Mouse (Mus musculus) naive thymus-derived CD4-positive, alpha-beta T cell, adult 2 months (primary cell): ENCODE data around the gene Gnptab.
"Not testable (repeated sequence)": the region's sequence is repeated elsewhere in the genome, so short reads cannot be mapped to it uniquely, and the experiment has no call there.

Experiments
- DNase-seq: peaks from one replicate; pipeline ENCODE4 v3.0.0-alpha.2; 2011; ENCODE audit warnings: low read depth

Gene Gnptab

GRCm38 (mm10) chr10:88417686-88418085, 38.8 kb downstream of the Gnptab start:
- no peak for DNase-seq

- DNase-seq: no peak
These were observed 41.2 kb downstream of the Gnptab start for GRCm38 (mm10) chr10:88420141-88420541.

- peak; percentile 31 for DNase-seq
These were observed 41.9 kb downstream of the Gnptab start for GRCm38 (mm10) chr10:88420655-88421435.

GRCm38 (mm10) chr10:88426158-88426816, 47.4 kb downstream of the Gnptab start:
- peak; percentile 81 for DNase-seq

GRCm38 (mm10) chr10:88426896-88427295, 48.0 kb downstream of the Gnptab start:
- DNase-seq: no peak

GRCm38 (mm10) chr10:88427998-88428397, 49.1 kb downstream of the Gnptab start:
- peak; percentile 21 for DNase-seq

GRCm38 (mm10) chr10:88441224-88441623, 62.3 kb downstream of the Gnptab start:
- DNase-seq: no peak

- DNase-seq: no peak
These were observed 72.3 kb downstream of the Gnptab start for GRCm38 (mm10) chr10:88451221-88451620.

GRCm38 (mm10) chr10:88451990-88452389, 73.1 kb downstream of the Gnptab start:
- DNase-seq: no peak

GRCm38 (mm10) chr10:88457816-88458215, 78.9 kb downstream of the Gnptab start:
- DNase-seq: no peak

GRCm38 (mm10) chr10:88459502-88459992, 80.6 kb downstream of the Gnptab start, which contains the start of gene Sycp3:
Gene Sycp3, plus strand, starts transcription at chr10:88459569.
- no peak for DNase-seq

GRCm38 (mm10) chr10:88460122-88460820, 81.3 kb downstream of the Gnptab start:
- no peak for DNase-seq

- DNase-seq: not testable (repeated sequence)
These were observed 103.9 kb downstream of the Gnptab start for GRCm38 (mm10) chr10:88482866-88483265.

- DNase-seq: no peak
These were observed 109.7 kb downstream of the Gnptab start for GRCm38 (mm10) chr10:88488629-88489028.

GRCm38 (mm10) chr10:88491632-88492031, 112.7 kb downstream of the Gnptab start:
- no peak for DNase-seq

- no peak for DNase-seq
These were observed 113.7 kb downstream of the Gnptab start for GRCm38 (mm10) chr10:88492658-88493057.

- no peak for DNase-seq
These were observed 116.1 kb downstream of the Gnptab start for GRCm38 (mm10) chr10:88494959-88495587.
